24 mouse cellular contexts compared by ENCODE assay signal in genomic region chr10:22017469-22018159, GRCm38 (mm10). TPM values are rescaled to one million over a fixed set of nuclear protein-coding genes. Genes with fewer than 3 reads are reported as not detected.
DNase-seq lines count a peak whose midpoint lies in the region; ATAC-seq and TF ChIP-seq lines count a peak whose summit lies in the region.
"Had no signal": no experiment of that assay in that cellular context is flagged by ENCODE, and none has a peak within 500 bp of the region (broad histone marks: within the 10 kb centered on the region; RNA-seq: fewer than 3 reads in every experiment).

No protein-coding gene starts in this region.

- H3K4me2 ChIP-seq in forebrain, embryonic 14.5 days (ENCODE audit: low read length) = no peak overlapping the region
- H3K4me2 ChIP-seq in forebrain, postnatal 0 days (ENCODE audit: low read depth) = no peak overlapping the region
- H3K4me2 ChIP-seq in midbrain, embryonic 11.5 days = no peak overlapping the region
- H3K4me2 ChIP-seq in midbrain, embryonic 15.5 days = no peak overlapping the region
- no peak overlapping the region for H3K4me2 ChIP-seq in liver, embryonic 11.5 days
- H3K4me2 ChIP-seq in hindbrain, embryonic 12.5 days (replicated peaks) = no peak overlapping the region
- H3K4me2 ChIP-seq: hindbrain, embryonic 13.5 days; limb, embryonic 12.5 days; liver, embryonic 15.5 days; neural tube, embryonic 13.5 days had no signal

- no peaks in the 10 kb centered on the region for H3K27me3 ChIP-seq in forebrain, embryonic 14.5 days (replicated peaks; ENCODE audit: control insufficient read depth, insufficient read depth, low read length)
- no peaks in the 10 kb centered on the region for H3K27me3 ChIP-seq in forebrain, postnatal 0 days (ENCODE audit: insufficient read depth, low read length)
- H3K27me3 ChIP-seq in midbrain, embryonic 11.5 days (ENCODE audit: control insufficient read depth, insufficient read depth, low read length) = no peaks in the 10 kb centered on the region
- no peaks in the 10 kb centered on the region for H3K27me3 ChIP-seq in midbrain, embryonic 15.5 days (replicated peaks)
- no peaks in the 10 kb centered on the region for H3K27me3 ChIP-seq in embryonic facial prominence, embryonic 10.5 days (replicated peaks; ENCODE audit: low read depth, poor library complexity, severe bottlenecking)
- H3K27me3 ChIP-seq in liver, embryonic 11.5 days (replicated peaks; ENCODE audit: control insufficient read depth, insufficient read depth, low read length) = no peaks in the 10 kb centered on the region
- no peaks in the 10 kb centered on the region for H3K27me3 ChIP-seq in hindbrain, embryonic 12.5 days
- H3K27me3 ChIP-seq: hindbrain, embryonic 13.5 days; limb, embryonic 12.5 days; liver, embryonic 15.5 days; neural tube, embryonic 13.5 days had no signal

- no peaks in the 10 kb centered on the region for H3K9me3 ChIP-seq in forebrain, embryonic 14.5 days (replicated peaks; ENCODE audit: control insufficient read depth, low read length)
- H3K9me3 ChIP-seq in forebrain, postnatal 0 days (ENCODE audit: low read length) = no peaks in the 10 kb centered on the region
- H3K9me3 ChIP-seq in midbrain, embryonic 11.5 days (ENCODE audit: control insufficient read depth, low read length) = no peaks in the 10 kb centered on the region
- no peaks in the 10 kb centered on the region for H3K9me3 ChIP-seq in midbrain, embryonic 15.5 days
- no peaks in the 10 kb centered on the region; the same call in 1 of the 2 replicates for H3K9me3 ChIP-seq in embryonic facial prominence, embryonic 10.5 days
- no peaks in the 10 kb centered on the region for H3K9me3 ChIP-seq in liver, embryonic 11.5 days (ENCODE audit: control insufficient read depth, low read length)
- no peaks in the 10 kb centered on the region for H3K9me3 ChIP-seq in hindbrain, embryonic 12.5 days (replicated peaks)
- H3K9me3 ChIP-seq: hindbrain, embryonic 13.5 days; limb, embryonic 12.5 days; liver, embryonic 15.5 days; neural tube, embryonic 13.5 days had no signal

- no peak overlapping the region for H3K4me3 ChIP-seq in forebrain, embryonic 14.5 days (ENCODE audit: low read depth, low read length)
- no peak overlapping the region for H3K4me3 ChIP-seq in forebrain, postnatal 0 days (ENCODE audit: low read depth, low read length)
- H3K4me3 ChIP-seq in midbrain, embryonic 11.5 days (ENCODE audit: low read depth, low read length) = no peak overlapping the region
- no peak overlapping the region for H3K4me3 ChIP-seq in midbrain, embryonic 15.5 days
- no peak overlapping the region for H3K4me3 ChIP-seq in embryonic facial prominence, embryonic 10.5 days
- no peak overlapping the region for H3K4me3 ChIP-seq in liver, embryonic 11.5 days (ENCODE audit: low read depth, low read length)
- H3K4me3 ChIP-seq in hindbrain, embryonic 12.5 days = no peak overlapping the region
- H3K4me3 ChIP-seq: gastrocnemius, adult 2 months; hindbrain, embryonic 13.5 days; left cerebral cortex, adult 2 months; limb, embryonic 12.5 days; liver, embryonic 15.5 days; neural tube, embryonic 13.5 days had no signal

- no peak overlapping the region for H3K27ac ChIP-seq in forebrain, embryonic 14.5 days (ENCODE audit: low read depth, low read length)
- H3K27ac ChIP-seq in forebrain, postnatal 0 days (ENCODE audit: low read depth, low read length) = no peak overlapping the region
- H3K27ac ChIP-seq in midbrain, embryonic 11.5 days (ENCODE audit: low read depth, low read length) = peak overlapping the region; percentile 35
- no peak overlapping the region for H3K27ac ChIP-seq in midbrain, embryonic 15.5 days
- H3K27ac ChIP-seq in embryonic facial prominence, embryonic 10.5 days (replicated peaks) = no peak overlapping the region
- H3K27ac ChIP-seq in liver, embryonic 11.5 days (ENCODE audit: low read depth, low read length) = no peak overlapping the region
- no peak overlapping the region for H3K27ac ChIP-seq in hindbrain, embryonic 12.5 days
- H3K27ac ChIP-seq: gastrocnemius, adult 2 months; hindbrain, embryonic 13.5 days; left cerebral cortex, adult 2 months; limb, embryonic 12.5 days; liver, embryonic 15.5 days; neural tube, embryonic 13.5 days had no signal

- DNase-seq in forebrain, embryonic 14.5 days (ENCODE audit: low spot score) = peak; percentile 33
- DNase-seq in forebrain, postnatal 0 days = no peak
- peak; percentile 91 for DNase-seq in midbrain, embryonic 11.5 days (ENCODE audit: low spot score, missing footprints)
- DNase-seq in embryonic facial prominence, embryonic 10.5 days (ENCODE audit: low spot score) = peak; percentile 30
- peak; percentile 78 for DNase-seq in retina, postnatal 1 day
- DNase-seq in liver, embryonic 11.5 days (ENCODE audit: low spot score) = no peak
- DNase-seq: cerebellum, adult 9-11 months; gastrocnemius, adult 2 months; kidney, adult 18-20 months; spleen, adult 18-20 months; thymus, postnatal 14 days had no signal

- no peak for ATAC-seq in forebrain, embryonic 14.5 days
- ATAC-seq in forebrain, postnatal 0 days = no peak
- peak; percentile 78 for ATAC-seq in midbrain, embryonic 11.5 days (ENCODE audit: low FRiP score)
- no peak; the same call in 1 of the 2 replicates for ATAC-seq in midbrain, embryonic 15.5 days (replicated peaks)
- no peak for ATAC-seq in liver, embryonic 11.5 days (replicated peaks; ENCODE audit: low FRiP score)
- no peak for ATAC-seq in hindbrain, embryonic 12.5 days (ENCODE audit: low FRiP score)
- ATAC-seq: CD4-positive, CD25-positive, alpha-beta regulatory T cell, adult 4 months had no signal

- no peaks in the 10 kb centered on the region for H3K36me3 ChIP-seq in forebrain, embryonic 14.5 days (ENCODE audit: control insufficient read depth, insufficient read depth, low read length)
- no peaks in the 10 kb centered on the region for H3K36me3 ChIP-seq in forebrain, postnatal 0 days (ENCODE audit: insufficient read depth)
- H3K36me3 ChIP-seq in midbrain, embryonic 11.5 days (ENCODE audit: control insufficient read depth, insufficient read depth, low read length) = no peaks in the 10 kb centered on the region
- no peaks in the 10 kb centered on the region for H3K36me3 ChIP-seq in midbrain, embryonic 15.5 days (replicated peaks)
- no peaks in the 10 kb centered on the region for H3K36me3 ChIP-seq in embryonic facial prominence, embryonic 10.5 days (replicated peaks)
- H3K36me3 ChIP-seq in liver, embryonic 11.5 days (ENCODE audit: control insufficient read depth, insufficient read depth, low read length) = no peaks in the 10 kb centered on the region
- no peaks in the 10 kb centered on the region for H3K36me3 ChIP-seq in hindbrain, embryonic 12.5 days
- H3K36me3 ChIP-seq: hindbrain, embryonic 13.5 days; limb, embryonic 12.5 days; liver, embryonic 15.5 days; neural tube, embryonic 13.5 days had no signal

- no peak overlapping the region for H3K9ac ChIP-seq in forebrain, embryonic 14.5 days (ENCODE audit: low read length)
- no peak overlapping the region for H3K9ac ChIP-seq in forebrain, postnatal 0 days
- no peak overlapping the region for H3K9ac ChIP-seq in midbrain, embryonic 11.5 days (ENCODE audit: low read length)
- no peak overlapping the region for H3K9ac ChIP-seq in midbrain, embryonic 15.5 days
- H3K9ac ChIP-seq in liver, embryonic 11.5 days (ENCODE audit: low read depth, low read length) = no peak overlapping the region
- no peak overlapping the region for H3K9ac ChIP-seq in hindbrain, embryonic 12.5 days
- H3K9ac ChIP-seq: hindbrain, embryonic 13.5 days; limb, embryonic 12.5 days; liver, embryonic 15.5 days; neural tube, embryonic 13.5 days had no signal

- no peaks in the 10 kb centered on the region for H3K4me1 ChIP-seq in forebrain, embryonic 14.5 days (ENCODE audit: control insufficient read depth, insufficient read depth, low read length)
- H3K4me1 ChIP-seq in forebrain, postnatal 0 days (ENCODE audit: insufficient read depth) = no peaks in the 10 kb centered on the region
- H3K4me1 ChIP-seq in midbrain, embryonic 11.5 days (ENCODE audit: control insufficient read depth, insufficient read depth, low read length) = peaks cover 4% of the 10 kb centered on the region
- H3K4me1 ChIP-seq in midbrain, embryonic 15.5 days = peaks cover 6% of the 10 kb centered on the region; the same call in 1 of the 2 replicates
- H3K4me1 ChIP-seq in embryonic facial prominence, embryonic 10.5 days = no peaks in the 10 kb centered on the region
- H3K4me1 ChIP-seq in liver, embryonic 11.5 days (replicated peaks; ENCODE audit: control insufficient read depth, insufficient read depth, low read length) = no peaks in the 10 kb centered on the region
- H3K4me1 ChIP-seq in hindbrain, embryonic 12.5 days = no peaks in the 10 kb centered on the region
- H3K4me1 ChIP-seq: hindbrain, embryonic 13.5 days; limb, embryonic 12.5 days; liver, embryonic 15.5 days; neural tube, embryonic 13.5 days had no signal

- WGBS in forebrain, embryonic 14.5 days = 55% methylated on average over 16 of the region's 16 CpGs
- WGBS in forebrain, postnatal 0 days = 55% methylated on average over 16 of the region's 16 CpGs
- WGBS in midbrain, embryonic 11.5 days = 26% methylated on average over 16 of the region's 16 CpGs
- WGBS in midbrain, embryonic 15.5 days = 23% methylated on average over 16 of the region's 16 CpGs
- 77% methylated on average over 16 of the region's 16 CpGs for WGBS in embryonic facial prominence, embryonic 10.5 days
- 75% methylated on average over 16 of the region's 16 CpGs for WGBS in liver, embryonic 11.5 days
- WGBS in hindbrain, embryonic 12.5 days = 72% methylated on average over 16 of the region's 16 CpGs

- no peak for TF ChIP-seq CTCF in forebrain, postnatal 0 days (IDR thresholded peaks at IDR 0.05; ENCODE audit: low read depth)

RNA-seq across cellular contexts. Expression of gene 4930444G20Rik, which starts 50.3 kb away (rescaled TPM):
- not detected in 2 replicates for polyA plus RNA-seq in forebrain, embryonic 14.5 days (2014; fragmentation: Nextera tagmentation; extraction: Ambion mirVana)
- total RNA-seq in forebrain, postnatal 0 days (2014; rRNA removed) = not detected in 2 replicates
- not detected in 2 replicates for polyA plus RNA-seq in forebrain, postnatal 0 days (2015; fragmentation: Nextera tagmentation; extraction: Ambion mirVana)
- polyA plus RNA-seq in midbrain, embryonic 11.5 days (2014; fragmentation: Nextera tagmentation; extraction: Ambion mirVana) = not detected in 2 replicates
- polyA plus RNA-seq in midbrain, embryonic 15.5 days (2015; fragmentation: Nextera tagmentation; extraction: Ambion mirVana) = not detected in 2 replicates
- not detected in 2 replicates for polyA plus RNA-seq in embryonic facial prominence, embryonic 10.5 days (2016; fragmentation: Nextera tagmentation; extraction: Ambion mirVana)
- polyA plus RNA-seq in liver, embryonic 11.5 days (2014; fragmentation: Nextera tagmentation; extraction: Ambion mirVana) = not detected in 2 replicates
- polyA plus RNA-seq in hindbrain, embryonic 12.5 days (2016; fragmentation: Nextera tagmentation; extraction: Ambion mirVana) = not detected in 2 replicates
- total RNA-seq: gastrocnemius, adult 2 months; heart, adult 8-10 months; layer of hippocampus, adult 18-20 months; left cerebral cortex, adult 2 months had no signal
- polyA plus RNA-seq: CD4-positive, CD25-positive, alpha-beta regulatory T cell, adult 4 months; embryonic facial prominence, embryonic 11.5 days; heart, postnatal 0 days; hindbrain, embryonic 13.5 days; limb, embryonic 12.5 days; liver, embryonic 15.5 days; neural tube, embryonic 13.5 days; stomach, embryonic 16.5 days had no signal

Comparison
In these comparisons a context has a peak if more than half of its experiments do, and no peak if none do; other contexts are left out.
1. DNase-seq: peak in forebrain, embryonic 14.5 days (single experiment), midbrain, embryonic 11.5 days (single experiment), embryonic facial prominence, embryonic 10.5 days (single experiment) and retina, postnatal 1 day (single experiment); none in forebrain, postnatal 0 days (single experiment) and liver, embryonic 11.5 days (single experiment).